Mouse (Mus musculus) liver, adult 2 months (tissue): ENCODE measurements at regions not wholly inside any gene's neighbourhood (a gene's known extent, or its start where the extent isn't known, plus 50 kb on each side); places are given as distances from the start of the nearest gene placed in this dataset.

Experiments used
- DNase-seq: peaks from one replicate; pipeline ENCODE4 v3.0.0-alpha.2; 2011; ENCODE audit warnings: low read depth, low spot score; ENCODE audit errors: extremely low read depth
- H3K27ac ChIP-seq: fragments of 200-500 bp; replicated peaks from 2 replicates; pipeline ENCODE4 v1.5.1; 2012; ENCODE audit warnings: low read depth, mild to moderate bottlenecking, control low read depth, inconsistent platforms, low read length; ENCODE audit not compliant: insufficient read depth
- H3K27me3 ChIP-seq: fragments of 200-500 bp; 2 replicates; pipeline ENCODE4 v1.6.1; 2012; ENCODE audit warnings: mild to moderate bottlenecking, moderate library complexity, low read length, inconsistent platforms; ENCODE audit not compliant: control insufficient read depth, insufficient read depth
- H3K36me3 ChIP-seq: fragments of 200-500 bp; 2 replicates; pipeline ENCODE4 v1.6.1; 2012; ENCODE audit warnings: low read length, inconsistent platforms; ENCODE audit not compliant: control insufficient read depth, insufficient read depth
- H3K4me1 ChIP-seq: fragments of 200-500 bp; 2 replicates; pipeline ENCODE4 v1.6.1; 2011; ENCODE audit warnings: low read length; ENCODE audit not compliant: control insufficient read depth, insufficient read depth
- H3K4me3 ChIP-seq: fragments of 200-500 bp; 2 replicates; pipeline ENCODE4 v1.5.1; 2011; ENCODE audit warnings: low read depth, mild to moderate bottlenecking, control low read depth, low read length, moderate library complexity; ENCODE audit not compliant: insufficient read depth
- H3K79me2 ChIP-seq: fragments of 200-500 bp; 2 replicates; pipeline ENCODE4 v1.6.1; 2012; ENCODE audit warnings: inconsistent platforms, mild to moderate bottlenecking, low read length, moderate library complexity; ENCODE audit not compliant: control insufficient read depth, insufficient read depth
- H3K9ac ChIP-seq: fragments of 200-500 bp; 2 replicates; pipeline ENCODE4 v1.6.1; 2012; ENCODE audit warnings: low read depth, mild to moderate bottlenecking, control low read depth, inconsistent platforms, low read length
- CTCF ChIP-seq: fragments of 200-500 bp; IDR thresholded peaks from 2 replicates; pipeline ENCODE4 v1.5.1; 2011; ENCODE audit warnings: low read depth, low read length, control low read depth
- POLR2A ChIP-seq: fragments of 200-500 bp; IDR thresholded peaks from 2 replicates; pipeline ENCODE4 v1.6.1; 2011; ENCODE audit warnings: low read length, control low read depth; ENCODE audit not compliant: insufficient read depth; ENCODE audit errors: extremely low read depth
- WGBS: fragments of 180-500 bp; shearing (Covaris S2); methylation state at CpG from one replicate; pipeline ENCODE4 v1.1.7; 2018; 5-methylcytosine and 5-hydroxymethylcytosine counted together

DNA sequence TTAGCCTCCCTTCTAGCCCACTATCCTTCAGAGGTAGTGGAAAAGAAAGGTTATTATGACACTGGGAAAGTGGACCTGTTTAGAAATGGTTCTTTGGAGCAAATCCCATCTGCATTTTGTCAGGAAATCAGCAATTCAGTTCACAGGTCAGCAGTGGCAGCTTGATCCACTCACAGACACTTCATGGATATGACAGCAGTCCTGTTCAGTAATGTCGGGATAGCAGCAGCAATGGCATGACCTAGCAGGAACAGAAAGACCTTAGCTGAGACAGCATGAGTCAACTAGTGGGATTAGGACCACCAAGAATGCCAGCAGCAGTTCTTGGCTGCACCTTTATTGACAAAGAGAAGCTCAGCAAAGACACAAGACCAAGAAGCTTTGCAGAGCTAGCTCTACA lies 365.8 kb upstream of the Tmem132c start:
- Histone ChIP-seq H3K27ac (no peak overlapping the region), H3K79me2 (no peaks in the 10 kb centered on the region), H3K36me3 (no peaks in the 10 kb centered on the region), H3K4me1 (no peaks in the 10 kb centered on the region), H3K27me3 (no peaks in the 10 kb centered on the region), H3K9ac (no peak overlapping the region), H3K4me3 (no peak overlapping the region)
- TF ChIP-seq CTCF (no peak), POLR2A (no peak)
- 90% methylated on average over 1 of the region's 1 CpGs for WGBS
- DNase-seq: no peak

DNA sequence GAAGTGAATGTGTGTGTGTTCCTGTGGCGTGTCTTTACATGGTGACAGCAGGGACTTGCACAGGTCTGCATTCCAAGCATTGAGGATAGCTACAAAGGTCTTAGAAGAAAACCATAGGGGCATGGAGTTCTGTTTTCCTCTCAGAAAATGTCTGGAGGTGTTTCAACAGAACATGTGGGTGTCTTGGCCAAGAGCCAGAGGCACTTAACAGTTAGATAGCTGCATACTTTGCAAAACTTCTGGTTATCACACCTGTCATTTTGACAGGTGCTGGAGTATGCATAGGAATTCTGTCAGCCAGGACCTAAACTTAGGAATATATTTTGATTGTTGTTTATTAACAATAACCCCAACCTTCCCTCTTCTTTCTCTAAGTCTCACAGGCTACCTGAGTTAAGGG lies 350.9 kb upstream of the Tmem132c start:
- no peak for TF ChIP-seq POLR2A
- no peak for TF ChIP-seq CTCF
- DNase-seq: no peak
- no peaks in the 10 kb centered on the region for H3K36me3 ChIP-seq
- H3K79me2 ChIP-seq: no peaks in the 10 kb centered on the region
- no peak overlapping the region for H3K4me3 ChIP-seq
- H3K4me1 ChIP-seq: no peaks in the 10 kb centered on the region
- H3K9ac ChIP-seq: no peak overlapping the region
- no peak overlapping the region for H3K27ac ChIP-seq
- H3K27me3 ChIP-seq: no peaks in the 10 kb centered on the region
- WGBS: 71% methylated on average over 1 of the region's 1 CpGs

DNA sequence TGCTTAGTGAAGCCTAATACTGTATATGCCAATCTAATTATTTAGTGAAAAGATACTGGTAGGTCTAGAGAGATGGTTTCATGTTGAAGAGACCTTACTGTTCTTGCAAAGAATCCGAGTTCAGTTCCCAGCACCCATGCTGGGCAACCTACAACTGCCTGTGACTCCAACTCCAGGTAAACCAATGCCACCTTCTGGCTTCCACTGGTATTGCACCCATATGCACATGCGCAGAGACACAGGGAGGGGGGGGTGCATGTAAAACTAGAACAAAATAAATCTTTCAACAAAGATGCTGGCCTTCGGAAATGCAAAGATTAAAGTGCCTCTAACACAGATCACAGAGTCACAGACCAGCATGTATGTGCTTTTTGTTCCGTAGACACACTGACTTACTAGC lies 348.5 kb upstream of the Tmem132c start:
- H3K4me1 ChIP-seq: no peaks in the 10 kb centered on the region
- 82% methylated on average over 4 of the region's 4 CpGs for WGBS
- no peak overlapping the region for H3K4me3 ChIP-seq
- DNase-seq: no peak
- TF ChIP-seq CTCF: no peak
- TF ChIP-seq POLR2A: no peak
- no peak overlapping the region for H3K27ac ChIP-seq
- H3K36me3 ChIP-seq: no peaks in the 10 kb centered on the region
- H3K27me3 ChIP-seq: no peaks in the 10 kb centered on the region
- H3K9ac ChIP-seq: no peak overlapping the region
- H3K79me2 ChIP-seq: no peaks in the 10 kb centered on the region

DNA sequence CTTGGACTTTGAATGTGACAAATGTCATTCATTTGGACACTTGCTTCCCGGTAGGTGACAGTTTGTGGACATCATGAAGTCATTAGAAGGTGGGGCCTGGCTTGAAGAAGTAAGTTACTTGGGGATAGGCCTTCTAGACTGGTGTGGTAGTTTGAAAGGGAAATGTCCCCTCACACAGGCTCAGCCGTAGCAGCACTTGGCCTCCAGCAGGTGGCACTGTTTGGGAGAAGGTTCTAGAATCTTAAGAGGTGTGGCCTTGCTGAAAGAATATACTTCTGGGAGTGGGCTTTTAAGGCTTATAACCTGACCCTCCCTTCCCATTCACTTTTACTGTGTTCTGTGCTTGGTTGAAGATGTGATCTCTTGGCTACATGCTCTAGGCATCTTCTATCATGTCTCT lies 331.5 kb upstream of the Tmem132c start:
- Histone ChIP-seq H3K9ac (no peak overlapping the region), H3K4me1 (no peaks in the 10 kb centered on the region), H3K27ac (no peak overlapping the region), H3K4me3 (no peak overlapping the region), H3K27me3 (no peaks in the 10 kb centered on the region), H3K36me3 (no peaks in the 10 kb centered on the region), H3K79me2 (no peaks in the 10 kb centered on the region)
- DNase-seq: no peak
- 85% methylated on average over 2 of the region's 2 CpGs for WGBS
- peak; percentile 58 for TF ChIP-seq CTCF
- no peak for TF ChIP-seq POLR2A

DNA sequence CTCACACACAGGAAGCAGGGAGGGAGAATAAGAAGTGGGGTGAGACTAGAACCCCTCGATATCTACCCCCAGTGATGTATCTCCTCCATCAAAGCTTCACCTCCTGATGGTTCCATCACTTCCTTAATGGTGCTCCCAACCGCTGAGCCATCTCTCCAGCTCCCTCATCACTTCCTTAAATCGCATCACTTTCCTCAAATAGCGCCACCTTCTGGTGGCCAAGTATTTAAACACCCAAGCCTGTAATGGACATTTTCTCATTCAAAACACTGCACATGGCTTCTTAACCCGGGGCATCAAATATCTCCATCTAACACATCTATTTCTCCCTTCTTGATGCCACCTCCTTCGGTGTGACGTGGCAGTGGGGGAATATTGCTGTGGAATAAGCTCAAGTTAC lies 324.3 kb upstream of the Tmem132c start:
- H3K4me3 ChIP-seq: no peak overlapping the region
- no peak overlapping the region for H3K9ac ChIP-seq
- WGBS: 79% methylated on average over 7 of the region's 7 CpGs
- no peak overlapping the region for H3K27ac ChIP-seq
- no peaks in the 10 kb centered on the region for H3K4me1 ChIP-seq
- H3K27me3 ChIP-seq: no peaks in the 10 kb centered on the region
- no peaks in the 10 kb centered on the region for H3K79me2 ChIP-seq
- no peaks in the 10 kb centered on the region for H3K36me3 ChIP-seq
- no peak for DNase-seq
- TF ChIP-seq POLR2A: no peak
- TF ChIP-seq CTCF: no peak

DNA sequence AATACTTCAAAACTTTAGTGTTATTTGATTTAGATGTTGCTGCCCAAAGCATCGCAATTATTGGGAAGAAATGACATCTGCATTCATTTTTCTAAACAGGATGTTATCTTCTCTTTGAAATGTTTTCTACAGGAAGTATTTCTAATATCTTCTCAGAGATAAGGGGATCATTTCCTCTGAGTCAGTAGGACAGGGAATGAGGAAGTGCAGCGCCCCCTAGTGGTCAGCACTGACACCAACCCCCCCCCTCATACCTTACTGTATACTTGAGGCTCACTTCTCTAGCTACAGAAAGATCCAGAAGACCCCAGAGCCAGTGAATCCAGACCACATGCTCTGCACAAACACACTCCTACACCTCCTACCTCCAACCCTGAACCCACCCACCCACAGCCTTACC lies 308.1 kb upstream of the Tmem132c start:
- Histone ChIP-seq H3K4me3 (no peak overlapping the region), H3K36me3 (no peaks in the 10 kb centered on the region), H3K9ac (no peak overlapping the region), H3K27ac (no peak overlapping the region), H3K27me3 (peaks cover 3% of the 10 kb centered on the region; the same call in 1 of the 2 replicates), H3K4me1 (no peaks in the 10 kb centered on the region), H3K79me2 (no peaks in the 10 kb centered on the region)
- peak; percentile 12; the same call in 1 of the 2 replicates for TF ChIP-seq CTCF
- TF ChIP-seq POLR2A: no peak
- no peak for DNase-seq
- 51% methylated on average over 2 of the region's 2 CpGs for WGBS
